Mouse (Mus musculus): ENCODE data around the gene Wdr31.

DNA sequence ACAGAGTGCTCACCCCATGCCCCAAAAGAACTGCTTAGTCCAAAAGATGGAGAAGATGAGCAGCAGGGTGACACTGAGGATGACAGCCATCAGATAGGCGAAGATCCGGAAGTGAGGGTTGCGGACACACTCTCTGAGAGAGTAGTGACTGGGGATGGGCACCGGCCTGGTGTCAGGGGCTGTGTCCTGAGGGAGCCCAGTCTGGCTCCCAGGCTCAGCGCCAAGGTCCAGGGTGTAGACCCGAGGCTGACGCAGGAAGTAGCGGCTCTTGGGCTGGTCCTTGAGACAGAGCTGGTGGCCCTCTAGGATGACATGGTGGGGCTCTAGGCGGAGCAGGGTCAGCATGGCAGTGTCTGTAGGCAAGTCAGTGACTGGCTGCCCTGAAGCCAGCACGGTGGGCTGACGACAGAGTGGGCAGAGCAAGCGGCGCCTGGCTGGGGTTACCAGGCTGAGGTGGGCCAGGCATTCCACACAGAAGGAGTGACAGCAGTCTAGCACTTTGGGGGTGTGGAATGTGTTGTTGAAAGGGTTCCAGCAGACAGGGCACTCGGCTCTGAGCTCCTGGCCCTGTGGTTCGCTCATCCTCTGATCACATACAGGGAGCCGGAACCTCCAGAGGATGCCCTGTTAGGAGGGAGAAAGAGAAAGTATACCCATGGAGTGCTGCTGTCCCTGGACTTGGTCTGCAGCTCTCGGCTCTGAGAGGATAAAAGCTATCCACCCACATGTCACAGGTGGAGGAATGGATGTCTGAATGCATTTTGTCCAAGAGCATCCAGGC is 42.5 kb downstream of the Wdr31 start:
- no peak for TF ChIP-seq CTCF (IDR thresholded peaks at IDR 0.05; ENCODE audit: low read depth, low read length)
- no peak for TF ChIP-seq POLR2A (IDR thresholded peaks at IDR 0.05; ENCODE audit: borderline replicate concordance, low read depth, low read length)

Measured in bone marrow macrophage, adult 2 months (primary cell).